Comparison of ENCODE assay signal across 7 mouse cellular contexts in the genomic region with DNA sequence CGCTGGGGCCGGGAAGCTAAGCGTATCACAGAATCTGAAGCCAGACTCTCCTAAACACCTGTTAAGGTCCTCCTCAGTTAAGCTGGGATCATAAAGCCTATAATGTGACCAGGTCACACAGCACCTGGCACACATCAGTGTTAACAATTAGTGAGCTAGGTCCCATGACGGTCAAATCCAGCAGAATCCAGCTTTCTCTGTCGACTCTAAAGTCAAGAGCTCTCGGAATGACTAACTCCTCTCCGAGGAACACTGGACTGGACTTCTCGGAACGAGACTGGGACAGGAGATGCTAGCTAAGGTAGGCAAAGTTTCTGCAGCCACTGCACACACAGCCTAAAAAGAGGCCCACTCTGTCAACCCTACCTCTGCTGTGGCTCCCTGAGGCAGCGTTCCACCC. TPM values are rescaled to one million over a fixed set of nuclear protein-coding genes. Genes with fewer than 3 reads are reported as not detected.
DNase-seq lines count a peak whose midpoint lies in the region; ATAC-seq and TF ChIP-seq lines count a peak whose summit lies in the region.

No protein-coding gene starts in this region.

- H3K36me3 ChIP-seq in E14TG2a.4 (ENCODE audit: insufficient read depth, low read length), result no peaks in the 10 kb centered on the region
- no peaks in the 10 kb centered on the region for H3K36me3 ChIP-seq in embryonic facial prominence, embryonic 13.5 days
- H3K36me3 ChIP-seq in intestine, embryonic 16.5 days (ENCODE audit: control insufficient read depth, insufficient read depth, low read length), result no peaks in the 10 kb centered on the region
- H3K36me3 ChIP-seq in midbrain, embryonic 12.5 days, result no peaks in the 10 kb centered on the region

- peaks cover 47% of the 10 kb centered on the region for H3K4me1 ChIP-seq in E14TG2a.4 (replicated peaks; ENCODE audit: low read depth, low read length)
- H3K4me1 ChIP-seq in embryonic facial prominence, embryonic 13.5 days, result peaks cover 36% of the 10 kb centered on the region
- peaks cover 13% of the 10 kb centered on the region for H3K4me1 ChIP-seq in intestine, embryonic 16.5 days (ENCODE audit: control insufficient read depth, insufficient read depth, low read length)
- peaks cover 38% of the 10 kb centered on the region for H3K4me1 ChIP-seq in midbrain, embryonic 12.5 days

- H3K4me3 ChIP-seq in E14TG2a.4 (replicated peaks; ENCODE audit: low read length), result peak overlapping the region; percentile 24; the same call in 1 of the 2 replicates
- H3K4me3 ChIP-seq in embryonic facial prominence, embryonic 13.5 days, result peak overlapping the region; percentile 90
- peak overlapping the region; percentile 77; the same call in 1 of the 2 replicates for H3K4me3 ChIP-seq in intestine, embryonic 16.5 days (ENCODE audit: low read length)
- peak overlapping the region; percentile 92 for H3K4me3 ChIP-seq in midbrain, embryonic 12.5 days
- no peak overlapping the region for H3K4me3 ChIP-seq in gastrocnemius, adult 2 months

- H3K9me3 ChIP-seq in E14TG2a.4 (ENCODE audit: low read length), result no peaks in the 10 kb centered on the region
- H3K9me3 ChIP-seq in embryonic facial prominence, embryonic 13.5 days, result no peaks in the 10 kb centered on the region
- H3K9me3 ChIP-seq in intestine, embryonic 16.5 days (ENCODE audit: control insufficient read depth, low read length), result no peaks in the 10 kb centered on the region
- H3K9me3 ChIP-seq in midbrain, embryonic 12.5 days, result no peaks in the 10 kb centered on the region

- TF ChIP-seq CTCF in E14TG2a.4 (conservative IDR thresholded peaks at IDR 0.05; ENCODE audit: low read length), result no peak
- TF ChIP-seq CTCF in gastrocnemius, adult 2 months (IDR thresholded peaks at IDR 0.05), result no peak

- H3K4me2 ChIP-seq in embryonic facial prominence, embryonic 13.5 days, result peak overlapping the region; percentile 74
- H3K4me2 ChIP-seq in intestine, embryonic 16.5 days (ENCODE audit: low read depth, low read length), result peak overlapping the region; percentile 91; the same call in 1 of the 2 replicates
- peak overlapping the region; percentile 69 for H3K4me2 ChIP-seq in midbrain, embryonic 12.5 days (replicated peaks)

- intact Hi-C loops in gastrocnemius, adult 2 months (cut with DNase I), result no loop called here

- no peak for DNase-seq in thymus, adult 18-20 months
- DNase-seq in layer of hippocampus, adult 11-12 months (ENCODE audit: low spot score), result no peak
- no peak for DNase-seq in gastrocnemius, adult 2 months

- no peak overlapping the region for H3K27ac ChIP-seq in embryonic facial prominence, embryonic 13.5 days
- H3K27ac ChIP-seq in intestine, embryonic 16.5 days (ENCODE audit: low read length), result no peak overlapping the region
- H3K27ac ChIP-seq in midbrain, embryonic 12.5 days (replicated peaks), result peak overlapping the region; percentile 94; the same call in 1 of the 2 replicates
- H3K27ac ChIP-seq in gastrocnemius, adult 2 months, result no peak overlapping the region

- no peak for ATAC-seq in embryonic facial prominence, embryonic 13.5 days (ENCODE audit: insufficient number of reproducible peaks, insufficient read depth, low FRiP score, low TSS enrichment, low read depth)
- ATAC-seq in intestine, embryonic 16.5 days, result no peak
- no peak for ATAC-seq in midbrain, embryonic 12.5 days (ENCODE audit: low FRiP score, low read depth)

- WGBS in embryonic facial prominence, embryonic 13.5 days, result 42% methylated on average over 10 of the region's 10 CpGs
- WGBS in intestine, embryonic 16.5 days, result 59% methylated on average over 10 of the region's 10 CpGs
- whole genome bisulfite sequencing in midbrain, embryonic 12.5 days, result 65% methylated on average over 10 of the region's 10 CpGs

- H3K9ac ChIP-seq in embryonic facial prominence, embryonic 13.5 days, result peak overlapping the region; percentile 96
- H3K9ac ChIP-seq in intestine, embryonic 16.5 days (ENCODE audit: low read depth, low read length), result peak overlapping the region; percentile 85; the same call in 1 of the 2 replicates
- H3K9ac ChIP-seq in midbrain, embryonic 12.5 days (replicated peaks), result peak overlapping the region; percentile 97

- H3K27me3 ChIP-seq in E14TG2a.4 (ENCODE audit: insufficient read depth, low read length), result peaks cover 55% of the 10 kb centered on the region
- no peaks in the 10 kb centered on the region for H3K27me3 ChIP-seq in embryonic facial prominence, embryonic 13.5 days
- H3K27me3 ChIP-seq in intestine, embryonic 16.5 days (replicated peaks; ENCODE audit: control insufficient read depth, insufficient read depth, low read length), result no peaks in the 10 kb centered on the region
- peaks cover 20% of the 10 kb centered on the region for H3K27me3 ChIP-seq in midbrain, embryonic 12.5 days

RNA-seq across cellular contexts. Expression of a gene that starts 1.7 kb away (rescaled TPM):
- polyA plus RNA-seq in embryonic facial prominence, embryonic 13.5 days (2015; fragmentation: Nextera tagmentation; extraction: Ambion mirVana), result 7.7 and 8.3 TPM in 2 replicates
- polyA plus RNA-seq in intestine, embryonic 16.5 days (2015; fragmentation: Nextera tagmentation; extraction: Ambion mirVana), result 1.5 and 1.6 TPM in 2 replicates
- polyA plus RNA-seq in midbrain, embryonic 12.5 days (2016; fragmentation: Nextera tagmentation; extraction: Ambion mirVana), result 11.7 and 13.7 TPM in 2 replicates
- total RNA-seq in gastrocnemius, adult 2 months (2021), result under 1 TPM; 0.26 to 0.47 TPM

RNA-seq across cellular contexts. Expression of a gene that starts 46.9 kb away (rescaled TPM):
- 13.7 and 15.6 TPM in 2 replicates for polyA plus RNA-seq in embryonic facial prominence, embryonic 13.5 days (2015; fragmentation: Nextera tagmentation; extraction: Ambion mirVana)
- 4.8 and 5.4 TPM in 2 replicates for polyA plus RNA-seq in intestine, embryonic 16.5 days (2015; fragmentation: Nextera tagmentation; extraction: Ambion mirVana)
- 12.2 and 15.0 TPM in 2 replicates for polyA plus RNA-seq in midbrain, embryonic 12.5 days (2016; fragmentation: Nextera tagmentation; extraction: Ambion mirVana)
- total RNA-seq in gastrocnemius, adult 2 months (2021), result under 1 TPM; 0.31 to 0.61 TPM
